Mouse (Mus musculus) neutrophil, adult 5-6 weeks (primary cell): ENCODE data around the gene Aen. TPM values are rescaled to one million over a fixed set of nuclear protein-coding genes. Genes with fewer than 3 reads are reported as not detected.
A peak's percentile ranks its signal among the peaks of the same experiment; 100 is the strongest.

Experiments
- ATAC-seq: fragments of 151-379, 151-347 bp; 2 replicates; pipeline ENCODE4 v1.8.0; 2017; ENCODE audit warnings: mild to moderate bottlenecking, moderate TSS enrichment; ENCODE audit not compliant: insufficient number of reproducible peaks, poor library complexity, low FRiP score, severe bottlenecking; ENCODE audit errors: extremely low read depth
- total RNA-seq: library from RNA; stranded (forward); fragments of 200-1000 nt; gene quantifications from 2 replicates; pipeline ENCODE4 v1.2.3, GENCODE M21; 2017

Gene Aen
- 23.9 and 41.3 TPM in 2 replicates for total RNA-seq

DNA sequence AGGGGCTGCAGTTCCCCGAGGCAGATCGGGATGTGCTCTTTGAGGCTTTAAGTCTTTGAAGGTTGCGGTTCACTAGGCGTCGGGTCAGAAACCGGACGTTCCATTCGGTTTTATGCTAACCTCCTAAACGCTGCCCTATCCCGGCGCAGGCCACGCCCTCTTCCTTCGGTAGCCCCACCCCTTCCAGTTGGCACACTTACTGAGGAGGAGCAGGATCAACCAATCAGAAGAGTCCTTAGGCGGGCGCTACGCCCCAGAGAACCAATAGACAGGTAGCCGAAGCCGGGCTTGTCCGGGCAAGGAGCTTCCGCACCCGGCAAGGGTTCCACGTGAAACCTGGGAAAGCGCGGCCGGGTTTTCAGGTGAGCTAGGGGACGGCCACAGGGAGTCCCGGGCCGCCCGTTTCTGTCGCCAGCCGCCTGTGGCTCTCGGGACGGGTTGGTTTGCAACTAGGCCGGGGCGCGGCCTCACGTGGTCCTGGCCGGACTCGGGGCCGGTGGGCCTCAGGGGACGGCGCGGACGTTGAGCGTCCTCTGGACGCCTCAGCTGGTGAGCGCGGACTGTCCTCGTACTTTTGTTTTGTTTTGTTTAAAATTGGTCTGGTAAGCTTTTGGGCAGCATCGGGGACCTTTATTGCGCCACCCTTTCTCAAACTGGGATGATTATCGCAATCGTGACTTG is at the start of gene Aen:
Gene Aen (plus strand): TSS at position 202 of the 681 bp plus-strand sequence.
- peak; percentile 99 for ATAC-seq

DNA sequence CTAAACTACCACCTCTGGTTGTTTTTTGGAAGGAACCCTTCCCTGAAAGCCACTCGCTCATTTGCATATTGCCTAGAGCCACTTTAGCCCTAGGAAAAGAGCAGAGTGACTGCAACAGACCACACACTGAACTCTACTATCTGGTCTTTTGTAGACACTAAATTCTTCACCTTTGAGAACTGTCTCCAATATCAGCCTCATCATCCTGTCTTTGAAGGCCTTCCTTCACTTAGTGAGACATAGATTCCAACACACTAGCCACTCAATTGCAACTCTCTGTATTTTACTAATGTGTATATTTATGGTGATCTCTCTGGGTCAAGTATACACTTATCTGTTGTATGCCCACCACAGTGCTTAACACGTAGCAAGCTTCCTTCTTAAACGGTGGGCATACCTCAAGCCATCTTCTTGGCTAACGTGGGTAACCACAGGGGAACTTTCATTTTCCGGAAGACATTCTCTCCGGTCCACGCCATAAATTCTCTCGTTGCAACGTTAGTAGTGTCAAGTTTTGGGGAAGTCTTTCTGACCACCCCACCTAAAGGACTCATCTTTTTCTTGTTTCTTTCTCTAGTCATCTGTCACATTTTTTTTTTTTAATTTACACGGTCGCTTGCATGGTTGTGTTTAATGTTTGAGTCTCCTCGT is 49.5 kb upstream of the Aen start:
- ATAC-seq = no peak

GRCm38 (mm10) chr7:78846737-78847434 is 48.8 kb upstream of the Aen start, which contains the start of gene Det1:
Det1 (minus strand) TSS chr7:78847263.
- ATAC-seq = peak; percentile 99

DNA sequence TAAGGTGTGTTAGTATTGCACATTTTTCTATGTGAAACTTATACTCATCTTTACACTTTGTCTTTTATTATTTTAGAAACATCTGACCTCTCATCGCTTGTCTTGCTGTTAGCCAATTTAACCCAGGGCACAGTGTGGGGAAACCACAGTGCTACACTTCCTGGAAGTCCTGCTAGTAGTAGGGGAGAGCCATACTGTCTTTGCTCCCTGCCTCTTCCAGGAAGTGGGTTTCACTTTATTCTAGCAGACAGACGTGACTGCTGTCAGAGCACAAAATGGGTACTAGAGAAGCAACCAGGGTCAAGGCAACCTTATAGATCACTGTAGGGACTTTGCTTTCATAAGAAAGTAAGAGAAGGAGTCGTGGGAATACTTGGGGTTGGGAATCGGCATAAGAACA is 41.6 kb upstream of the Aen start:
- ATAC-seq = peak; percentile 26; the same call in 1 of the 2 replicates

DNA sequence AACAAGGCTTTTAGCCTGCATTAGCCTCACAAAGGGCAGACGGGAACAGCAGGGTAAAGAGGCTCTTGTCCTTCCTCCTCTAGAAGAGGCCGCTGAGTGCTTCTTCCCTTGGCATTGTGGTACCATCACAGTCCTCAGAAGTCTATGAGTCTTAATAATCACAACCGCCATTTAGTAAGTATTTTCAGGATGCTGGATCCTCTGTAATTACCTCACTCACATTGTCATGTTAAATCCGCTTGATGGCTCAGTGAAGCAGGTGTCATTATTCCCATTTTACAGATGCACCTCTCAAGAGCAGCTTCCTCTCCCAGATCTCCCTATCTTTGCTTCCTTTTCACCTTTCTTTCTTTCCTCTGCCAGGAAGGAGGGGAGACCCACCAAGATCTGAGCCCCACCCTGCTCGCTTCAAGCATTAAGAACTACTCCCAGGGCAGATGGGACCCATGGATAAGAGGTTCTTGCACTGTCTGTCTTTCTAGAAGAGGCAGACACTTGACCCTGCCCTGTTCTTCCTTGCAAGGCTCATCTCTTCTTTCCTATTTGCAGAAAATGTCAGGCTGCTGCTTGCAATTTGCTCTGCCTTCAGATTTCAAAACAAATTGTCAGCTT is 40.5 kb upstream of the Aen start:
- no peak for ATAC-seq

- ATAC-seq = no peak
Observed at GRCm38 (mm10) chr7:78863796-78864445, 31.7 kb upstream of the Aen start.

DNA sequence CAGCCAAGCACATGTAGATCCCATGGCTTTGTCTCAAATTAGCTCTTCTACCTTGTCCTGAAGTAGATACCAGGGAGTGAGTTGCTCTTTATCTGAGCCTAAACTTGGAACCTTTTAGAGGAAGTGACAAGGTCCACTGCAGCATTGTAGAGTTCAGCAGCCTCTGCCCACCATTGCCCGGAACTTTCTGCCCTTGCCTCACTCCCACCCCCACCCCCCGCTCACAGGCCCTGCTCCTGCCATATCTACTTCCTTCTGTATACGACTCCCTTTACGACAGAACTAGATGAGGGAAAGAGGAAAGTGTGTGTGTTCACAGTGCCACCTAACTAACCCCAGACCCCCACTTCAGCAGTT is 31.2 kb upstream of the Aen start:
- no peak for ATAC-seq

DNA sequence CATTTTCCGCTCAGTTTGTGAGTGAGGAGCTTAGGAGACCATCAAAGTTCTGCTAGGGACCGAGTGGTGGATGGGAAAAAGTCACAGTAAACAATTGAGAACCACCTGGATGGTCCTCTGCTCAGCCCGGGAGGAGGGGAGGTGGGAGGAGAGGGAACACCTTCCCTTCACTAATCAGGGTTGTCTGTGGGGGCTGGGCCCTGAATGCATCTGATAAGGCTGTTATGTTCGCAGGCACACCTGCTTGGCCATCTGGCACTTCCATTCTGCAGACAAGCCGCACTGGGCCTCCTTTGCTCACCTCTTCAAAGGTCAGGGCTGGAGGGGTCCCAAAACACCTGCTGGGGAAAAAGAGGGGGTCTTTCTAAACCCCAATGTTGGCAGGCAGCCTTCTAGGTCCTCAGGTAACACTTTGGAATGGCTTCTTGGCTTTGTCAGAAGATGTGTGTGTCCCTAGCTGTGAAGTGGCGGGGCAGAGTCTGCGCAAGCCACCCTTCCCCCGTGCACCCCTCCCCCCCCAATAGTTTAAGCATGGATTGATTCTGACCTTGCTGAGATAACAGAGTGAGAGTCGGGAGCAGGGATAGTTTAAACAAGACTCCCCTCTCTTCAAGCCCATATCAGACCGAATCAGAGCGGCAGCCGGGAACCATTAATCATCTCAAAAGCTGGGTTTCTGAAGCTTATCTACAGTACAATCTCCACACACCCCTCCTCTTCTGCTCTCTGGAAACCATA is 30.3 kb upstream of the Aen start:
- no peak for ATAC-seq

DNA sequence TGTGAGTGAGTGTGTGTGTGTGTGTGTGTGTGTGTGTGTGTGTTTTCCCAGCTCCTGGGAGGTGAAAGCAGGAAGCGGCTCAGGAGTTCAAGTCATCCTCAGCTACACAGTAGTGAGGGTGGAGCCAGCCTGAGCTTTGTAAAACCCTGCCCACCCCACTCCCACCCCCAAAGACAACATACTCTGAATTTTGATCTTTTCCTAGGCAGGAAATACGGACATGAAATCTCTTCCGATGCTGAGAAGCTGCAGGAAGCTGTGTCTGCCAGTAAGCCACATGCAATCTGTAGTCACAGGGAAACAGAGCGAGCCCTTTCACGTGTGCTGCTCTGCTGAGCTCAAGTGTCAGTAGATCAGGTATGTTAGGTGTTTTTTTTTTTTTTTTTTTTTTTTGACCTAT is 26.9 kb upstream of the Aen start:
- ATAC-seq = no peak

- no peak for ATAC-seq
Observed at GRCm38 (mm10) chr7:78872366-78872765, 23.3 kb upstream of the Aen start.

DNA sequence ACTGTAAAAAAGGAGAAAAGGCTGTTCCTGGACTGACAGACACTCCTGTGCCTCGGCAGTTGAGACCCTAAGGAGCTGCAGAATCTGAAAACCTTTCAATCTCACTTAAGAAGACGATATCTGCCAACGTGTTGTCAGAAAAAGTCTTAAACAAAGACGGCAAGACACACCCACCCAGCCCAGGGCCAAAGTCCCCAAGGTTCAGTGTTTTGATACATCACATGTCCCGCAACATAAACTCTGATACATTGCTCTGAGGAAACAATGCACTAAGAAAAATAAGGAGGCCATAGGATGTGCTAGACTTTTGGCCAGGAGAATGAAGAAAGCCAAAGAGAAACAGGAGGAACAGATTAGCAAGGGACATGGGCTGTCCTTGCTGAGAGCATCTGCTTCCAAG is 22.8 kb upstream of the Aen start:
- no peak for ATAC-seq

- ATAC-seq = no peak
Observed at GRCm38 (mm10) chr7:78881607-78882468, 13.8 kb upstream of the Aen start.

- ATAC-seq = no peak
Observed at GRCm38 (mm10) chr7:78882469-78882837, 13.2 kb upstream of the Aen start.

DNA sequence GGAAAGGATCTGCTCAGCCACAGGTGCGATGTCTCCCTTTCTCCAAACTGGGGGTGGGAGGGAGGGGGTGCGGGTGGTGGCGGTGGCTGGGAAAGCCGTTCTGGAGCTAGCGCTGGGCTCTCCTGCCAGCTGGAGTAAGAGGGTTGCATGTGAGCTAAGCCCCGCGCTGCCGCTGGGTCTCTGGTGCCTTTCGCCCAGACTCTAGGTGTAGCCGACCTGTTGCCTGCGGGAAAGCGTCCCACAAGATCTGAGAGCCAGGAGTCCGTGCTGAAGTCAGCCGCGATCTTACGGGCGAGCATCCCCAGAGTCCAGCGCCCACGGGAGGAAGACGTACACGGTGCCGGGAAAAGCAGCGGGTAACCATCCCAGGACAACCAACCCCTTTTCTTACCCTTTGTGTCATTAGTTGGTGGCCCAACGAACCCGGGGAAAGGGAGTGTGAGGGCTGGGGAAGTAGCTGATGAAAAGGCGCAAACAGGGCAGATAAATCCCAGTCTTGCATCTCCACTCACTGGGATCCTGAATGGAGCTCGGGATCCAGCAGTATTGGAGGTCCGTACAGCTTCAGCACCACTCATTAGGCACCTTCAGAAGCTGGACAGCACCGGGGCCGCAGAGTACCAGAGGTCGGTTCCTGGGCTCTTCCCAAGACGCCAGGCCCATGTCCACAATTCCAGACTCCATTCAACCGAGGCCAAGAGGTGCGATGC is 12.5 kb upstream of the Aen start:
- no peak for ATAC-seq

DNA sequence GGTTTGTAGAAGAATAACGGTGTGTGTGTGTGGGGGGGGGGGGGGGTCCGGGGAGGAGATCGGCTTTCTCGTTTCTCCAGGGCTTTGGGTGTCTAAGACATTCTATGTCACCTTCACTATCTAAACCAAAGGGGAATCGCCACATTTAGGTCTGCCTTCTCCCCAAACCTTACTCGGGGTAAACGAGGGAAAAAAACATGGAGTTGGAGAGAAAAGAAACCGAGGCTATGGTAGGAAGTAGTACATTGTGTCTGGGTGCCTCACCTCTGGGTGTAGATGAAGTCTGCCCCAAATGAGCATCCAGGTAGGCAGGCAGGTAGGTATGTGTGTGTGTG is 12.0 kb upstream of the Aen start:
- no peak for ATAC-seq

DNA sequence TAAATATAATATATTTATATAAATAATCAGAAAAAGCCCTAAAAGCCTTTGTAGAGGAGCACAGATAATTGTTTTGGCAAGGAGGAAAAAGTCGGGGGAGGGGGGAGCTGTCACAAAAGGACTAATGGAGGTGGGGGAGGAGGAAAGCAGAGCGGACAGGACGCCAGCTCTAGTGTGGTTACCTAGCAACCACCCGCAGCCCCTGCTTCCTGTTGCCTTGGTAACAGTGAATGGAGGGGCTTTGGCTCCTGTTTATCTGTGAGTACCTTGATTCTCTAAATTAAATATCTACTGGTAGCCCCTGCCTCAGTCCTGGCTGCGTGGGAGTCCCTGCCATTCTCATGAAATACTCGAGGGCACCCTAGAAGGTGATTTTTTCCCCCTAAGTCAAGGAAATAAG is 11.5 kb upstream of the Aen start:
- no peak for ATAC-seq

DNA sequence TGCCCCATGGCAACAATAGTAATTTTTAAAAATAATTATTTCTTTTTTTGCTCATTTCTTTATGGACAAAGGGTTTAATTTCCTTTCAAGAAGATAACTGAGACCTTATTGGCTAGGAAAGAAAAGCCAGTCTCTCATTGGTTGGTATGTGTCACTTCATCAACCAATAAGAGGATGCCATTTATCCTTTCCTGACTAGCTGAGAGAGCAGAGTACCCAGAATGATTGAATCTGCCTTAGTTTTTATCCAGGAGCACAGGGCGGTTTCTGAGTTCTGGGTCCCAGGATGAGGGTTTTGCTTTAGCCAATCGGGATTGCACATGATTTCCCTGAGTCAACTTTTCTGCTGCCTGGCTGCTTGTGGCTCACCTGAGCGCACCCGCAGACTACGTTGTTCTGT is 10.2 kb upstream of the Aen start:
- ATAC-seq = no peak
